Mouse (Mus musculus) hindbrain, embryonic 15.5 days (tissue): ENCODE results near the gene Diras1. TPM values are rescaled to one million over a fixed set of nuclear protein-coding genes. Genes with fewer than 3 reads are reported as not detected.

Source experiments
- ATAC-seq: fragments of 200-750 bp; cut with Nextera tagmentation; 2 replicates; pipeline ENCODE4 v1.8.0; 2017; ENCODE audit warnings: low read depth, moderate number of reproducible peaks, moderate TSS enrichment; ENCODE audit not compliant: low FRiP score
- H3K27ac ChIP-seq: fragments of 300-500 bp; sonication (generic); replicated peaks from 2 replicates; pipeline ENCODE4 v1.5.1; 2015; ENCODE audit warnings: mild to moderate bottlenecking, inconsistent platforms
- H3K27me3 ChIP-seq: fragments of 300-500 bp; sonication (generic); 2 replicates; pipeline ENCODE4 v1.6.1; 2015; ENCODE audit warnings: control low read depth, inconsistent platforms
- H3K36me3 ChIP-seq: fragments of 300-500 bp; sonication (generic); 2 replicates; pipeline ENCODE4 v1.6.1; 2015; ENCODE audit warnings: control low read depth, inconsistent platforms
- H3K4me1 ChIP-seq: fragments of 300-500 bp; sonication (generic); replicated peaks from 2 replicates; pipeline ENCODE4 v1.6.1; 2015; ENCODE audit warnings: control low read depth, inconsistent platforms
- H3K4me2 ChIP-seq: fragments of 300-500 bp; sonication (generic); 2 replicates; pipeline ENCODE4 v1.6.1; 2015; ENCODE audit warnings: moderate library complexity, mild to moderate bottlenecking, inconsistent platforms
- H3K4me3 ChIP-seq: fragments of 300-500 bp; sonication (generic); 2 replicates; pipeline ENCODE4 v1.5.1; 2015; ENCODE audit warnings: mild to moderate bottlenecking, inconsistent platforms
- H3K9ac ChIP-seq: fragments of 300-500 bp; sonication (generic); 2 replicates; pipeline ENCODE4 v1.6.1; 2015; ENCODE audit warnings: inconsistent platforms
- H3K9me3 ChIP-seq: fragments of 300-500 bp; sonication (generic); 2 replicates; pipeline ENCODE4 v1.6.1; 2016; ENCODE audit warnings: control low read depth, inconsistent platforms
- WGBS: fragments of 180-500 bp; shearing (Covaris S2); methylation state at CpG from one replicate; pipeline ENCODE4 v1.1.7; 2015; 5-methylcytosine and 5-hydroxymethylcytosine counted together
- polyA plus RNA-seq: library from polyadenylated mRNA; unstranded; fragments of >200 nt; fragmentation: Nextera tagmentation; extraction: Ambion mirVana; gene quantifications from 2 replicates; pipeline ENCODE4 v1.2.1, GENCODE M21; 2015

The Diras1 gene
- polyA plus RNA-seq, 1 experiment from 2014 or later, result 81.6 TPM

DNA sequence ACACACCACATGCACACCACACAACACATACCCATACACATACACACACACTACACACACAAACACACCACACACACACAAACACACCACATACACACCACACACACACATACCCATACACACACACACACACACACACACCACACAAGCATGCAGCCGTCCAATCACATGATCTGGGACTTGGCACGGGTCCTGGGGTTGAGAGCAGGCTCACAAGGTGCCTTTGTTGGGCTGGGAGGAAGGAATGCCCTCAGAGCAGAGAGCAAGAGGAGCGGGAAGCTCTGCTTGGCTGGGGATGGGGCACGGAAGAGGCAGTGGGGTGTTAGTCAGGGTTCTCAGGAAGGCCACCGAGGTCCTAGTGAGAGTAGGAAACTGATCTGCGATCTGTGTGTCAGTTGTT is 14.6 kb downstream of the Diras1 start:
- Histone ChIP-seq H3K9me3 (no peaks in the 10 kb centered on the region), H3K27me3 (no peaks in the 10 kb centered on the region), H3K4me3 (no peak overlapping the region), H3K27ac (no peak overlapping the region), H3K4me2 (no peak overlapping the region), H3K36me3 (no peaks in the 10 kb centered on the region), H3K4me1 (peaks cover 14% of the 10 kb centered on the region), H3K9ac (no peak overlapping the region)
- ATAC-seq, result no peak
- WGBS, result 69% methylated on average over 6 of the region's 6 CpGs

DNA sequence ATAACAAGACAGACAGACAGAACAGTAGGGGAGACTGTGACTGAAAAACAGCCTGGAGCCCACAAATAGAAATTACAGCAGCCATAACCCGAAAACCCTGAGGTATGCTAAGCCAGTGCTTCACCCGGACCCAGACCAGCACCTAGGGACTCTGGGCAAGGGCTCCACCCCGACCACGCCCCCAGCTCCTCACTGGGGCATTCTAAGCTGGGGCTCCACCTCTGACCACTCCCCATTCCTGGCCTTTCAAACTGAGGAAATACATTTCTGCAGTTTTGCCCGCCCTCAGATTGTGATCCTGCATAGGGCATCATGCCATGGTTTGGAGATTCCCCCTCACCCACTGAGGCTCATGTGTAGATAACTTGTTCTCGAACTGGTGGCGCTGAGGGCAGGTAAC is 18.2 kb downstream of the Diras1 start:
- 39% methylated on average over 7 of the region's 7 CpGs for WGBS
- ATAC-seq, result no peak
- no peaks in the 10 kb centered on the region for H3K4me1 ChIP-seq
- no peak overlapping the region for H3K4me2 ChIP-seq
- no peaks in the 10 kb centered on the region for H3K9me3 ChIP-seq
- no peak overlapping the region for H3K4me3 ChIP-seq
- H3K27me3 ChIP-seq, result no peaks in the 10 kb centered on the region
- H3K27ac ChIP-seq, result no peak overlapping the region
- H3K36me3 ChIP-seq, result no peaks in the 10 kb centered on the region
- H3K9ac ChIP-seq, result no peak overlapping the region

DNA sequence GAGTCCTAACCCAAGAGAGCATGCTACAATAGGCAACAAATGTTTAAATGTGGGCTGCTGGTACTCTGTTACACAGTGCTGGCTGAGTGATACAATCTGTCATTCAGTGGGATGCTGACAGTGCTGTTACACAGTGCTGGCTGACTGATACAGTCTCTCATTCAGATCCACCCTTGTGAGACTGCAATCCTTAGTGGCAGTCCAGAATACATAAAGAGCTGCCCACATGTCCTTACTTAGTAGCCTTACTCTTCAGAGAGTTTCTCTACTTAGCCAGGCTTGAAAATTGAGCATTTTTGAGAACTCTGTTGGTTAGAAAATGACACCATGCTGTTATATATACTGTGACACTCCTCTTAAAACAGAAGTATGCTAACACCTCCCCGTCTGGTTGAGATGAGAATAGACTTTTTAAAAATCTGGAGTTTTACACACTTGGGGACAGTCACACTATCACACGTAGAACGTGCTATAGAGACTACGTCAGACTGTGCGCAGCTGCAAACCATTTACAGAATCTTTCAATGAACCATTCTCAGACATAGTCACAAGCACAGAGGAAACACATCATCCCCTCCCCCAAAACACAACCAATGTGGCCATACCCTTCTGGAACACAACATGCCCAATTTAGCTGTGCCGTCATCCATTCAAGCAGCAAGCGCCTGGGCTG is 19.3 kb downstream of the Diras1 start:
- Histone ChIP-seq H3K27ac (no peak overlapping the region), H3K9me3 (no peaks in the 10 kb centered on the region), H3K27me3 (no peaks in the 10 kb centered on the region), H3K4me1 (peaks cover 5% of the 10 kb centered on the region), H3K4me3 (no peak overlapping the region), H3K36me3 (no peaks in the 10 kb centered on the region), H3K9ac (no peak overlapping the region), H3K4me2 (no peak overlapping the region)
- ATAC-seq, result no peak
- 95% methylated on average over 7 of the region's 7 CpGs for WGBS

DNA sequence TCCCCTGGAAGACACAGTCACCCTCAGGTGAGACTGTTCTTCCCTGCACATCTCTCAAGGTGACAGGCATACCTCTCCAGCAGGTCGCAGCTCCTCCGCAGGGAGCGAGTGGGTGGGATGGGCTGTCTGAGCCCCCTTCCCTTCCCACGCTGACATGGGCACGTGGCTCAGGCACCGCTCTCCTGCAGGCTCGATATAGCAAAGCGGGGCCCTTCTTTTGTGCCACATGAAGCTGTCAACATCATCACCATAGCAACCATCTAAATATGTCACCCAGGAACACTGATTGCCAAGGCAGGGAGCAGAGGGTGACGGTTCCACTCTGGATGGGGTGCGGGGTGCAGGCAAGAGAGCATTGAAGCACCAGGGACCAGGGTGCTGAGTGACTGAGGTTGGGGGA is 24.3 kb downstream of the Diras1 start:
- WGBS, result 15% methylated on average over 10 of the region's 10 CpGs
- H3K9me3 ChIP-seq, result no peaks in the 10 kb centered on the region
- no peaks in the 10 kb centered on the region for H3K36me3 ChIP-seq
- no peaks in the 10 kb centered on the region for H3K27me3 ChIP-seq
- H3K4me2 ChIP-seq, result peak overlapping the region; percentile 22
- H3K4me3 ChIP-seq, result no peak overlapping the region
- no peak overlapping the region for H3K27ac ChIP-seq
- H3K4me1 ChIP-seq, result peaks cover 26% of the 10 kb centered on the region
- H3K9ac ChIP-seq, result no peak overlapping the region
- peak; percentile 35 for ATAC-seq

DNA sequence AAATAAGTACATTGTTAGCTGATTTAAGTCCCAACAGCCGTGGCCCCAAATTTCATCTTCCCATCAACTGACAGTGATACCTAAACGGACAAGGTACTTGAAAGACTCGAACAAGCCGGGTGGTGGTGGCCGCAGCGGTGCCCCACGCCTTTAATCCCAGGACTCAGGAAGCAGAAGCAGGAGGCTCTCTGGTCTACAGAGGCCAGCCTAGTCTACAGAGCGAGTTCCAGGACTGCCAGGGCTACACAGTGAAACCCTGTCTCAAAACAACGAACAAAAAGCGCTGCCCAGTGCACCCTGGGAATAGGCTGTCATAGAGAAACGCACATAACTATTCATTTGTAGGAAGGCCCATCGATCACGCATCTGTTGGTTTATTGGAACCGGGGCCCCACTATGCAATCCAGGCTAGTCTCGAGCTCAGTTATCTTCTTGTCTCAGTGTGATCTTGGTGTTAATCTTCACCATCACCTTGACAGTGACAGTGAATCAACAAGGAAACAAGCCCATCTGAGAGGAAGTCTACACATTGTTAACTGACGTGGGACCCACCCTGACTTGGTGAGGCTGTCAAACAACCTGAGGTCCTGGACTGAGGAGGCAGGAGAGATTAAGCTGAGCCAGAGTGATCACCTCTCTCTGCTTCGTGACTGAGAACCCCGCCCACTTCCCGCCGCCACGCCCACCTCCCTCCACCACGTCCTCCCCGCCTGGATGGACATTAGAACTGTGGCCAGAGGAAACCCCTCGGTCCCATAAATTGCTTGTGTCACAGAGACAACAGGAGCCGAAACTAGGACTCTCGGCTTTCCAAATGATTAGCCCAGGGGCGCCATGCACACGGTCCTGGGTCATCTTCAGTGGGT is 25.0 kb downstream of the Diras1 start:
- Histone ChIP-seq H3K4me3 (no peak overlapping the region), H3K36me3 (no peaks in the 10 kb centered on the region), H3K27me3 (no peaks in the 10 kb centered on the region), H3K9me3 (no peaks in the 10 kb centered on the region), H3K4me1 (peaks cover 26% of the 10 kb centered on the region), H3K27ac (no peak overlapping the region), H3K9ac (no peak overlapping the region), H3K4me2 (peak overlapping the region; percentile 22)
- ATAC-seq, result no peak
- 46% methylated on average over 28 of the region's 28 CpGs for WGBS

DNA sequence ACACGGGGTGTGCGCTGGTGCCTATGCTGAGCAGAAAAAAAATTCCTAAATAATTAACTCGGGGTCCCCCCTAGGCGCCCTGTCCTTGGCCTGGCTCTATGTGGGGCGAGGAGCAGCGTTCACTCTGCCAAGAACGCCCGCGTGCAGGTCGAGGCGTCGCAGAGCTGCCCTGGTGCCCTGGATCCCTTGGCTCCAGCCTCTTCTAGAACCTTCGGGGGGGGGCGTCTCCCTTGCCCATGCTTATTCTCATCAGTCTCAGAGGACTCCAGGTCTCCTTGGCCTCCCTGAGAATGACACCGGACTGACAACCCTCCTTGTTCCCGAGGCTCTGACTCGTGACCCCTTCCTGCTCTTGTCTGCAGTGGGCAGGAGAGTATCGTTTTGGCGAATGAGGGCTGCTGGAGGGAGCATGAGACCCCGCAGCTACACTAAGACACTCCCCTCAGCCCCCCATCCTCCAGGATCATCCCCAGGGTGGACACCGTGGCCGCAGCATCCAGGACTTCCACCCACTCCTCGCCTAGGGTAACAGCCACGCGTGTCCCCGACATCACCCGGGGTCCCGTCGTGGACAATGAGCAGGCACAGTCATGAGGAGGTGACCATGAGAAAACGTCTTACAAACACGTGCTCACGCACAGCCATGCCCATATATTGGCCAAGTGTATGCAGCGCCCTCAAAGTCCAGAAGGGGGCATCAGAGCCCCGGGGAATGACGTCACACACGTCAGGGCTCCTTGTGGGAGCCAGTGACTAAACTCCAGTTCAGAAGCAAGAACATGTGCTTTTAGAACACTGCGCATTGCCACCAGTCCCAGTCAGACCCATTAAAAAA is 25.9 kb downstream of the Diras1 start:
- H3K27me3 ChIP-seq, result no peaks in the 10 kb centered on the region
- H3K4me1 ChIP-seq, result peaks cover 26% of the 10 kb centered on the region
- 0 out of 2 replicates have a peak overlapping the region, but pooled peaks have one; percentile 9 for H3K4me3 ChIP-seq
- peak; percentile 63; the same call in 1 of the 2 replicates for ATAC-seq
- H3K4me2 ChIP-seq, result peak overlapping the region; percentile 46
- no peak overlapping the region for H3K9ac ChIP-seq
- no peaks in the 10 kb centered on the region for H3K36me3 ChIP-seq
- no peaks in the 10 kb centered on the region for H3K9me3 ChIP-seq
- no peak overlapping the region for H3K27ac ChIP-seq
- 32% methylated on average over 37 of the region's 37 CpGs for whole genome bisulfite sequencing

DNA sequence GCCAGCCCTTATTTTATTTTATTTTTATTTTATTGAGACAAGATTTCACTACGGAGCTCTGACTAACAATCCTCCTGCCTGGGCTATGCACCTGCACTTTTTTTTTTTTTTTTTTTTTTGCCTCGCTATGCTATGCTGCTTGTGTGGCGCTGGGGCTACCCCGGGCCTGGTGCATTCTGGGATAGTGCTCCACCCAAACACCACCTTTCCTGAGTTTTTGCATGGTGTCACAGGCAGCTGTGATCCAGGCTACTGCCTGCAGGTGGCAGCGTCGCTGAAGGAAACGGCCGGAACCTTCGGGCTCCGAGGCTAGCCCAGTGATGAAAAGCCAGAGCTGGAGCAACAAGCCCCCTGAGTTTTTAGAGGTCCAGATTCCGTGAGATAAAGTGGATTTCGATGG is 26.7 kb downstream of the Diras1 start:
- no peaks in the 10 kb centered on the region for H3K9me3 ChIP-seq
- H3K4me3 ChIP-seq, result no peak overlapping the region
- H3K27me3 ChIP-seq, result 0 out of 2 replicates have a peak, but pooled peaks cover 1% of the 10 kb centered on the region
- no peak overlapping the region for H3K9ac ChIP-seq
- WGBS, result 15% methylated on average over 12 of the region's 12 CpGs
- H3K4me1 ChIP-seq, result peaks cover 26% of the 10 kb centered on the region
- H3K4me2 ChIP-seq, result no peak overlapping the region
- H3K36me3 ChIP-seq, result no peaks in the 10 kb centered on the region
- H3K27ac ChIP-seq, result no peak overlapping the region
- no peak for ATAC-seq

DNA sequence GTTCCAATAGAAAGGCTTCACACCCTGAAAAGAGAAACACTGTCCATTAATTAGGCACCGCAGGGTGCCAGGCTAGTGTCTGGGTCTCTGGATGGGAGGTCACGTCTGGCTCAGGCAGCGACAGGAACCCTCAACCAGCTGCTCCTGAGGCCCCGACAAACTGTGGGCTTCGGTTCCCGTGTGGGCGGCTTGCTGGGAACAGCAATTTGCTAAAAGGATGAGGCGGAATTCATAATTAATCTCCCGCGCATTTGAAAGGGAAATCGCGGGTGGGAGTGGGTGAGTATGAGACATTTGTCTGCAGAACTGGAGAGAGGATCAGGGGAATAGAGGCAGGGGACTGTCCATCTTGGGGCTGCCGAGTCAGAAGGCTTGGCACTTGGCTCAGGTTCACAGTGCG is 27.4 kb downstream of the Diras1 start:
- H3K4me2 ChIP-seq, result no peak overlapping the region
- ATAC-seq, result no peak
- H3K27ac ChIP-seq, result no peak overlapping the region
- peaks cover 31% of the 10 kb centered on the region for H3K4me1 ChIP-seq
- no peaks in the 10 kb centered on the region for H3K9me3 ChIP-seq
- no peak overlapping the region for H3K4me3 ChIP-seq
- 33% methylated on average over 14 of the region's 14 CpGs for WGBS
- 0 out of 2 replicates have a peak, but pooled peaks cover 3% of the 10 kb centered on the region for H3K27me3 ChIP-seq
- no peak overlapping the region for H3K9ac ChIP-seq
- no peaks in the 10 kb centered on the region for H3K36me3 ChIP-seq

DNA sequence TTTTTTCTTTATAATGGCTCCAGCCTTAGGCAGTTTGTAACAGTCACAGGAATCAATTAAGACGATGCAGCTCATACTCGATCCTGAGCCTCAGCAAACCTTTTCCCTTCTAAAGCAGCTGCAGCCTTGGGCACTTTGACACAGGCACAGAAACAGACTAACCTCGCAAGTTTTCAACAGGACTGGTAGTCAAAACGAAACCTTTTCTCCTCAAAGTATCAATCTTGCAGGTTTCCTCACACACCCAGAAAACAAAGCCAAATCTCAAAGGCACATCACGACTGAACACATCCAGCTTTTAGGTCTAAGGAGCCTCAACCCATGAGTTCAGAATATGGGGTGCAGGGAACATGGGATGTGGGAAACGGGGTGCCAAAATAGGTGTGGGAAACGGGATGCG is 28.1 kb downstream of the Diras1 start:
- no peak overlapping the region for H3K9ac ChIP-seq
- WGBS, result 84% methylated on average over 8 of the region's 8 CpGs
- no peaks in the 10 kb centered on the region for H3K9me3 ChIP-seq
- H3K27me3 ChIP-seq, result 0 out of 2 replicates have a peak, but pooled peaks cover 3% of the 10 kb centered on the region
- no peak overlapping the region for H3K4me2 ChIP-seq
- H3K4me1 ChIP-seq, result peaks cover 31% of the 10 kb centered on the region
- no peaks in the 10 kb centered on the region for H3K36me3 ChIP-seq
- H3K4me3 ChIP-seq, result no peak overlapping the region
- H3K27ac ChIP-seq, result no peak overlapping the region
- no peak for ATAC-seq

DNA sequence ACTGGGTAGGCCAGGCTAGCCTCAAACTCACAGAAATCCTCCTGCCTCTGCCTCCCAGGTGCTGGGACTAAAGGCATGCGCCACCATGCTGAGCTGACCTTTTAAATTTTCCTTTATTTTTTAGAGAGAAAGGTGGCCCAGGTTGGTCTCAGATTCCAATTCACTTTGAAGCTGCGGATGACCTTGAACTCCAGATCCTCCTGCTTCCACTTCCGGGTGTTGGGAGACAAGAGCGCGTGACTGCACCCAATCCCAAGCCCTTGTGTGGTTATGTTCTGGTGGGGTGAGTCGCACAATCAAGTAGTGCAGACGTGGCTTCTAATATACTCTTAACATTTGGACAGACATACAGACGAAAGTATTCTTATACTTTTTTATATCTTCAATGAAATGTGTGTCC is 29.0 kb downstream of the Diras1 start:
- no peak overlapping the region for H3K4me2 ChIP-seq
- 96% methylated on average over 8 of the region's 8 CpGs for WGBS
- no peak for ATAC-seq
- H3K36me3 ChIP-seq, result no peaks in the 10 kb centered on the region
- H3K9me3 ChIP-seq, result no peaks in the 10 kb centered on the region
- peaks cover 30% of the 10 kb centered on the region for H3K4me1 ChIP-seq
- no peak overlapping the region for H3K9ac ChIP-seq
- H3K27me3 ChIP-seq, result 0 out of 2 replicates have a peak, but pooled peaks cover 3% of the 10 kb centered on the region
- no peak overlapping the region for H3K4me3 ChIP-seq
- H3K27ac ChIP-seq, result no peak overlapping the region

DNA sequence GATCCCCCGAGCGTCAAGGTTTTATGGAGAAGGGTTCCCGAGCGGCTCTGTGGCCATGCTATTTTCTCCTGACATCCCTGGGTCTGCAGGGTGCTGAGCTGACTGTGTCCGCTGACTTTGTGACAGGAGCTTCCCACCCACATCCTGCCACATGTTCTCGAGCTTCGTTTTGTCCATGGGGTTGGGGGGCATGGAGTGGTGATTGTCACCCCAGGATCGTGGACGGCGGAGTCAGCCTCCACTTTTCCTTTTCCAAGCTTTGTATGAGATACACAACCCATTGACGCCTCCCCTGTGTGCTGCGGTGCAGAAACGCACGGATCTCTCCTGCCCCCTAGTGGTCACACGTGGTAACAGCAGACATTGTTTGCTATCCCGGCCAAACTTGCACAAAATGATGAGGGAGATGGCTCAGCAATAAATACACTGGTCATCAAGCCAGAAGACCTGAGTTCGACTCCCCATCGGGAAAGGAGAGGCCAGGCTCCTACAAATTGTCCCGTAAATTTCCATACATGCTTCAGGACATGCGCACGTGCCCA is 30.3 kb downstream of the Diras1 start:
- peak; percentile 49; the same call in 1 of the 2 replicates for ATAC-seq
- Histone ChIP-seq H3K27me3 (0 out of 2 replicates have a peak, but pooled peaks cover 3% of the 10 kb centered on the region), H3K4me3 (no peak overlapping the region), H3K36me3 (no peaks in the 10 kb centered on the region), H3K4me2 (peak overlapping the region; percentile 41), H3K9me3 (no peaks in the 10 kb centered on the region), H3K27ac (no peak overlapping the region), H3K4me1 (peaks cover 18% of the 10 kb centered on the region), H3K9ac (no peak overlapping the region)
- WGBS, result 11% methylated on average over 21 of the region's 21 CpGs
